Mouse (Mus musculus): ENCODE data around the gene Gm1123.

Gm1123 gene

GRCm38 (mm10) chr9:98999881-99000339 is 35.6 kb downstream of the Gm1123 start:
- no peak for DNase-seq

- DNase-seq, result no peak
These were observed 41.4 kb downstream of the Gm1123 start for GRCm38 (mm10) chr9:98994103-98994502.

GRCm38 (mm10) chr9:98987131-98987530 is 48.4 kb downstream of the Gm1123 start:
- DNase-seq, result no peak

GRCm38 (mm10) chr9:98986476-98987096 is 48.9 kb downstream of the Gm1123 start:
- no peak for DNase-seq

GRCm38 (mm10) chr9:98985800-98986475 is 49.6 kb downstream of the Gm1123 start, which contains the start of gene Faim:
Gene Faim, plus strand, starts transcription at chr9:98986373.
- peak; percentile 100 for DNase-seq

GRCm38 (mm10) chr9:98979431-98980416 is 55.8 kb downstream of the Gm1123 start:
- DNase-seq, result peak; percentile 90

- no peak for DNase-seq
These were observed 59.0 kb downstream of the Gm1123 start for GRCm38 (mm10) chr9:98976520-98976919.

- DNase-seq, result no peak
These were observed 59.4 kb downstream of the Gm1123 start for GRCm38 (mm10) chr9:98976081-98976480.

GRCm38 (mm10) chr9:98974898-98975297 is 60.6 kb downstream of the Gm1123 start:
- no peak for DNase-seq

GRCm38 (mm10) chr9:98973561-98973960 is 62.0 kb downstream of the Gm1123 start:
- DNase-seq, result no peak

- no peak for DNase-seq
These were observed 62.4 kb downstream of the Gm1123 start for GRCm38 (mm10) chr9:98973101-98973521.

- DNase-seq, result no peak
These were observed 70.4 kb downstream of the Gm1123 start for GRCm38 (mm10) chr9:98965084-98965483.

- no peak for DNase-seq
These were observed 71.9 kb downstream of the Gm1123 start for GRCm38 (mm10) chr9:98963661-98964060.

GRCm38 (mm10) chr9:98962478-98963142 is 72.9 kb downstream of the Gm1123 start:
- DNase-seq, result no peak

GRCm38 (mm10) chr9:98961591-98962477 is 73.7 kb downstream of the Gm1123 start:
- no peak for DNase-seq

- no peak for DNase-seq
These were observed 75.2 kb downstream of the Gm1123 start for GRCm38 (mm10) chr9:98960348-98960747.

GRCm38 (mm10) chr9:98959851-98960250 is 75.7 kb downstream of the Gm1123 start:
- DNase-seq, result no peak

- no peak for DNase-seq
These were observed 76.9 kb downstream of the Gm1123 start for GRCm38 (mm10) chr9:98958628-98959027.

- DNase-seq, result no peak
These were observed 77.7 kb downstream of the Gm1123 start for GRCm38 (mm10) chr9:98957751-98958351.

All from kidney, adult 18-20 months (tissue).